Mouse (Mus musculus) liver, adult 2 months (tissue): ENCODE measurements at regions not wholly inside any gene's neighbourhood (a gene's known extent, or its start where the extent isn't known, plus 50 kb on each side); places are given as distances from the start of the nearest gene placed in this dataset.

Source experiments
- CTCF ChIP-seq: fragments of 200-500 bp; IDR thresholded peaks from 2 replicates; pipeline ENCODE4 v1.5.1; 2011; ENCODE audit warnings: low read depth, low read length, control low read depth
- POLR2A ChIP-seq: fragments of 200-500 bp; IDR thresholded peaks from 2 replicates; pipeline ENCODE4 v1.6.1; 2011; ENCODE audit warnings: low read length, control low read depth; ENCODE audit not compliant: insufficient read depth; ENCODE audit errors: extremely low read depth

GRCm38 (mm10) chr1:76039029-76039655 is 493.1 kb downstream of the Slc4a3 start:
- TF ChIP-seq CTCF: no peak
- TF ChIP-seq POLR2A: no peak
